Mouse (Mus musculus) liver, embryonic 16.5 days (tissue): ENCODE data around the gene Nr1i2. TPM values are rescaled to one million over a fixed set of nuclear protein-coding genes. Genes with fewer than 3 reads are reported as not detected.
A peak's percentile ranks its signal among the peaks of the same experiment; 100 is the strongest.
"Not testable (repeated sequence)": the region's sequence is repeated elsewhere in the genome, so short reads cannot be mapped to it uniquely, and the experiment has no call there.

Experiments
- ATAC-seq: fragments of 200-750 bp; cut with Nextera tagmentation; 2 replicates; pipeline ENCODE4 v1.8.0; 2017; ENCODE audit warnings: low read depth, mild to moderate bottlenecking, moderate number of reproducible peaks, moderate library complexity
- H3K27ac ChIP-seq: fragments of 300-500 bp; sonication (generic); 2 replicates; pipeline ENCODE4 v1.5.1; 2014; ENCODE audit warnings: mild to moderate bottlenecking, low read length
- H3K27me3 ChIP-seq: fragments of 300-500 bp; sonication (generic); 2 replicates; pipeline ENCODE4 v1.6.1; 2014; ENCODE audit warnings: low read depth, low read length, mixed read lengths; ENCODE audit not compliant: control insufficient read depth, insufficient read depth
- H3K36me3 ChIP-seq: fragments of 300-500 bp; sonication (generic); 2 replicates; pipeline ENCODE4 v1.6.1; 2014; ENCODE audit warnings: mild to moderate bottlenecking; ENCODE audit not compliant: control insufficient read depth, insufficient read depth
- H3K4me1 ChIP-seq: fragments of 300-500 bp; sonication (generic); 2 replicates; pipeline ENCODE4 v1.6.1; 2014; ENCODE audit warnings: low read depth, low read length, mixed read lengths; ENCODE audit not compliant: control insufficient read depth
- H3K4me2 ChIP-seq: fragments of 300-500 bp; sonication (generic); 2 replicates; pipeline ENCODE4 v1.6.1; 2014; ENCODE audit warnings: low read depth, low read length, mixed read lengths
- H3K4me3 ChIP-seq: fragments of 300-500 bp; sonication (generic); 2 replicates; pipeline ENCODE4 v1.5.1; 2014; ENCODE audit warnings: low read depth, mild to moderate bottlenecking, low read length
- H3K9ac ChIP-seq: fragments of 300-500 bp; sonication (generic); 2 replicates; pipeline ENCODE4 v1.6.1; 2014; ENCODE audit warnings: low read depth, low read length
- H3K9me3 ChIP-seq: fragments of 300-500 bp; sonication (generic); replicated peaks from 2 replicates; pipeline ENCODE4 v1.6.1; 2016; ENCODE audit warnings: low read length; ENCODE audit not compliant: control insufficient read depth
- WGBS: fragments of 180-500 bp; shearing (Covaris S2); extraction: QIAGEN DNeasy Blood & Tissue Kit; methylation state at CpG from one replicate; pipeline ENCODE4 v1.1.7; 2014; ENCODE audit not compliant: insufficient replicate concordance; 5-methylcytosine and 5-hydroxymethylcytosine counted together
- polyA plus RNA-seq: library from polyadenylated mRNA; unstranded; fragments of >200 nt; fragmentation: Nextera tagmentation; extraction: Ambion mirVana; gene quantifications from 2 replicates; pipeline ENCODE4 v1.2.1, GENCODE M21; 2015

The Nr1i2 gene
- 6.9 TPM in 2 replicates for polyA plus RNA-seq

- no peaks in the 10 kb centered on the region for H3K27me3 ChIP-seq
- WGBS = 35% methylated on average over 7 of the region's 7 CpGs
- no peaks in the 10 kb centered on the region for H3K9me3 ChIP-seq
- ATAC-seq = peak; percentile 86
- H3K9ac ChIP-seq = peak within 1 kb of the TSS; percentile 0; the same call in 1 of the 2 replicates
- peak within 1 kb of the TSS; percentile 38; the same call in 1 of the 2 replicates for H3K4me2 ChIP-seq
- peak within 1 kb of the TSS; percentile 22; the same call in 1 of the 2 replicates for H3K27ac ChIP-seq
- H3K36me3 ChIP-seq = no peaks in the 10 kb centered on the region
- H3K4me1 ChIP-seq = no peaks in the 10 kb centered on the region; the same call in 1 of the 2 replicates
- H3K4me3 ChIP-seq = peak within 1 kb of the TSS; percentile 34
Measured at GRCm38 (mm10) chr16:38294685-38295348, at the start of gene Nr1i2. Gene Nr1i2 (minus strand): TSS chr16:38294824.

DNA sequence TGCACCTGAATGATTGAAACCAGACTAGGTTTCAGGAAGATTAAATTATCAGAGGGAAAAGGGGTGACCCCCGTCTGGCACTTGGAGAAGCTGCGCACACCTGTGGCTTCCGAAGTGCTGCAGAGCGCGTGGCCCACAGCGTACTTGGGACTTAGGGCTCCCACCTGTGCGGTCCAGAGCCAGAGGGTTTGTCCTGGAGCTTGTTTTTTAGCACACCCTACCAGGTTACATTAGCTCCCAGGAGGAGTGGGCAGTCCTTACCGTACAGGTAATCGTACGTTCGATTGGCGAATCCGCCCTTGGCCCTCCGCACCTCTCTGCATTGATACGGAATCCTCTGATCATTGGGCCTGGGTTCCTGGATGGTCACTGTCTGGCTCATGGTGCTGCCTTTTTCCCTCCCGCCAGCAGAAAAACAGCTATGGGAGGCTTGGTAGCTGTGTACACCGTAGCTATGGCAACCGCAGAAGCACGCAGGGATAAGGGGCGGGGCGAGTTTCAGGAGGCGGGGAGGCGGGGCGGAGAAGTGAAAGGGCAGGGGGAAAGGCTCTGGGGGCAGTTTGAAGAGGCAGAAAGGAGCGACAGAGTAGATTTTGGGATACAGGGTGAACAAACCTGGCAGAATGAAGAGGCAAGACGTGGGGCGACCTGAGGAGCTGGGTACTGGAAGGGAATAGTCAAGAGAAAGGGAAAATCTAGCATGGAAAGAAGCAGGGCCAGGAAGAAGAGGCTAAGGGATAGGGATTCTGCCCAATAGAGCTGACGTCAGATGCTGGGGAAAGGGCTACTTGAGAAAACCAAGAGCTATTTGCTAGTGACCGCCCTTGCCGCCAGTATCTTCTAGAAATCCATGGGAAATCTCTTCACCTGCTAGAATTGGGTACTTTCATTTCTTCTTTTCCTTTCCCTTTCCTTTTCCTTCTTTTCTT lies 47.0 kb upstream of the Nr1i2 start, which contains the start of gene Maats1:
Gene Maats1 (minus strand): TSS at position 748 of the 929 bp plus-strand sequence.
- peak within 1 kb of the TSS; percentile 60 for H3K4me2 ChIP-seq
- H3K27ac ChIP-seq = no peak within 1 kb of the TSS
- H3K4me3 ChIP-seq = peak within 1 kb of the TSS; percentile 23
- H3K36me3 ChIP-seq = no peaks in the 10 kb centered on the region
- no peak within 1 kb of the TSS for H3K9ac ChIP-seq
- peaks cover 12% of the 10 kb centered on the region for H3K4me1 ChIP-seq
- peak; percentile 77 for ATAC-seq
- no peaks in the 10 kb centered on the region for H3K27me3 ChIP-seq
- H3K9me3 ChIP-seq = no peaks in the 10 kb centered on the region
- WGBS = 22% methylated on average over 30 of the region's 30 CpGs

DNA sequence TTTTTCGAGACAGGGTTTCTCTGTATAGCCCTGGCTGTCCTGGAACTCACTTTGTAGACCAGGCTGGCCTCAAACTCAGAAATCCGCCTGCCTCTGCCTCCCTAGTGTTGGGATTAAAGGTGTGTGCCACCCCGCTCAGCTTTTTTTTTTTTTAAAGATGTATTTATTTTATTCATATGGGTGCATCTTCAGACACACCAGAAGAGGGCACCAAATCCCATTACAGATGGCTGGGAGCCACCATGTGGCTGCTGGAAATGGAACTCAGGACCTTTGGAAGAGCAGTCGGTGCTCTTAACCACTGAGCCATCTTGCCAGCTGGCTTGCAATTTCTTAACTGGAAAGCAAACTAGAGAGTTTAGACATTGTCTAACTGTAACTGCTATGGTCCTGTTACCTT lies 43.5 kb upstream of the Nr1i2 start:
- WGBS = 71% methylated on average over 4 of the region's 4 CpGs
- not testable (repeated sequence) for H3K9ac ChIP-seq, H3K27ac ChIP-seq, ATAC-seq, H3K4me1 ChIP-seq, H3K4me3 ChIP-seq, H3K4me2 ChIP-seq, H3K27me3 ChIP-seq, H3K9me3 ChIP-seq, H3K36me3 ChIP-seq

- H3K9me3 ChIP-seq = no peaks in the 10 kb centered on the region; the same call in 1 of the 2 replicates
- no peaks in the 10 kb centered on the region for H3K36me3 ChIP-seq
- H3K9ac ChIP-seq = no peak overlapping the region
- no peak for ATAC-seq
- no peak overlapping the region for H3K4me3 ChIP-seq
- WGBS = 55% methylated on average over 6 of the region's 6 CpGs
- no peaks in the 10 kb centered on the region for H3K27me3 ChIP-seq
- H3K27ac ChIP-seq = no peak overlapping the region
- no peaks in the 10 kb centered on the region; the same call in none of the 2 replicates for H3K4me1 ChIP-seq
- H3K4me2 ChIP-seq = no peak overlapping the region
Measured at GRCm38 (mm10) chr16:38334431-38334830, 39.8 kb upstream of the Nr1i2 start.

DNA sequence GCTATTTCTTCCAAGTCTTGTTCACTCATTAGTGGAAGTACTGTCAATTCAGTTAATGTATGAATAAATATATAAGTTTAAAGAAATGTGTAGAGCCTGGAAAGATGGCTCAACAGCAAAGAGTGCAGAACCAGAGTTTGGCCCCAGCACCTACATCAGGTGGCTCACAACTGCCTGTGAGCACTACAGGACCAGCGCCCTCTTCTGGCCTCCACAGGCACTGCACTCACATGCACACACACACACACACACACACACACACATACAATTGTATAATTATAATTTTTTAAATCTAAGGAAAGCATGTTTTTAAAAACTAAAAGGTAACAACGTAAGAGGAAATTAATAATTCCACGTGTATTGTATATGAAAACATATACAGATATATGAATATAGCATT lies 34.7 kb upstream of the Nr1i2 start:
- WGBS = 72% methylated on average over 3 of the region's 3 CpGs
- no peak for ATAC-seq
- no peaks in the 10 kb centered on the region; the same call in none of the 2 replicates for H3K4me1 ChIP-seq

DNA sequence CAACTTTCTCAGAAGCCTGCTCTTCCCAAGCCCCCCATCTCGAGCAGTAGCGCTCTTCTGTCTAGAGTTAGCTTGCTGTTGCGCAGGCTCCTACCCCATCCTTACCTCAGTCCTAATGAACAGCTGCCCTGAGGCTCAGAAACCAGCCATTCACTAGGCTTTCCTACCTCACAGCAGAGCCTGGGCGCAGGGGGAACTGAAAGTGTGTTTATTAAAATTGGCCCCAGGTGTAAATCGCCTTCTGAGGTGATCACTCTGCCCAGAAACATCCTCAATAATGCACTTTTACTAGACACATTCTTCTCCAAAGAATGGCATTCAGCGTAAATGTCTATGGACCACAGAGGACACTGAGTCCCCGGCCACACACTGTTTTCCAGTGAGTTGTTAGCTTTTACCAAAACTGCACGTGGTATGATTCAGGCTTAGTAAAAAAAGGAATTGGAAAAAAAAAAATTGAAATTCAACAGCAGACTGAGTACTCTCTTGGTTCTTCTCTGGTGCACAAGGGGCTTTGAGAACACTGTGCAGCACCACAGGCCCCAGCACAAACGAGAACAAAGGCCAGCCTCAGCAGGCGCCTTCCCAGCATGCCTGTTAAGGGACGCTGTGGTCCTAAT lies 32.3 kb upstream of the Nr1i2 start:
- ATAC-seq = no peak

More for the DNA sequence above, 34.7 kb upstream of the Nr1i2 start:
- no peak overlapping the region for H3K27ac ChIP-seq
- H3K27me3 ChIP-seq = no peaks in the 10 kb centered on the region
- H3K36me3 ChIP-seq = no peaks in the 10 kb centered on the region
- no peak overlapping the region for H3K9ac ChIP-seq
- H3K4me3 ChIP-seq = no peak overlapping the region
- H3K4me2 ChIP-seq = no peak overlapping the region
- no peaks in the 10 kb centered on the region; the same call in 1 of the 2 replicates for H3K9me3 ChIP-seq

DNA sequence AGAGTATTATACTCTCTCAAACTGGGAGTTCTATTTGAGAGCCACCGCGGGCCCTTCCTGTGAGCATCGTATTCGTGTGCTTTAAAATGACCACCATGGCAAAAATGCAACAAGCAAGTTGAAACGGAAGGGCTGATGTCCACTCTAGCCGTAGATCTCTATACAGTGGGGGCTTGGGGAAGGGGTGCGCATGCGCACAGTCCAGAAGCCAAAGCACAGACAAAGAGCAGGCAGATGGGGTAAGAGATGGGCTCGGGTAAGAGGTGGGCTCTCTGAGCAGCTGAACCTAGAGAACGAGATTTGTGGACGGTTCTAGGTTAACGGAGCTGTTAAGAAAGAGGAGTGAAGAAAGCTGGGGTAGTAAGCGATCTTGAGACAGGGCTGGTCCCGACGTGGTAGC lies 29.7 kb upstream of the Nr1i2 start:
- Histone ChIP-seq H3K9me3 (no peaks in the 10 kb centered on the region; the same call in 1 of the 2 replicates), H3K4me1 (no peaks in the 10 kb centered on the region), H3K4me2 (no peak overlapping the region), H3K36me3 (no peaks in the 10 kb centered on the region), H3K27me3 (no peaks in the 10 kb centered on the region), H3K9ac (no peak overlapping the region), H3K27ac (no peak overlapping the region), H3K4me3 (no peak overlapping the region)
- ATAC-seq = no peak
- WGBS = 78% methylated on average over 15 of the region's 15 CpGs

More for the DNA sequence above, 32.3 kb upstream of the Nr1i2 start:
- Histone ChIP-seq H3K27ac (no peak overlapping the region), H3K4me1 (no peaks in the 10 kb centered on the region), H3K27me3 (no peaks in the 10 kb centered on the region), H3K9me3 (no peaks in the 10 kb centered on the region; the same call in 1 of the 2 replicates), H3K4me3 (no peak overlapping the region), H3K4me2 (no peak overlapping the region), H3K9ac (no peak overlapping the region), H3K36me3 (no peaks in the 10 kb centered on the region)
- 72% methylated on average over 11 of the region's 11 CpGs for WGBS

DNA sequence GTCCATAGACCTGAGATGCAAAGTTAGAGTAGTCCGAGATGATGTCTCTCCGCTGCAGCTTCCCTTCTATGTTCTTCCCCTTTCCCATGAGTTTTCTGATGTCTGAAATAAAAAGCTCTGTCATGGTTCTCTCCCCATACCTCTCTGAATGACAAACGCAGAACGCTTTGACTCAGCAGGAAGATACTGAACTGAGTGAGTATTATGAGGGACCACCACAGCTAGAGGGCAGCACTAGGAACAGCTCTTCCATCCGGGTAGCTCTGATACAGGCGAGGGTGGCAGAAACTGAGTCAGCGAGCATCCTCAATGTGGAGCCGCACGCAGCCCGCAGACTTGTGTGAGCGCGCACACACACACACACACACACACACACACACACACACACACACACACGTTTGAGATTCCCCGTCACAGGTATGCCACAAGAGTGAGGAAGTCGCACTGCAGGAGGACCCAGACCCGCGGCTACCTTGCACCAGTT lies 26.9 kb upstream of the Nr1i2 start:
- no peak overlapping the region for H3K4me3 ChIP-seq
- WGBS = 23% methylated on average over 17 of the region's 17 CpGs
- no peak overlapping the region for H3K4me2 ChIP-seq
- no peaks in the 10 kb centered on the region for H3K27me3 ChIP-seq
- H3K9me3 ChIP-seq = no peaks in the 10 kb centered on the region
- H3K9ac ChIP-seq = no peak overlapping the region
- no peaks in the 10 kb centered on the region for H3K4me1 ChIP-seq
- H3K27ac ChIP-seq = no peak overlapping the region
- no peaks in the 10 kb centered on the region for H3K36me3 ChIP-seq
- no peak for ATAC-seq
